Mouse (Mus musculus): ENCODE data around the gene Mphosph9.
A peak's percentile ranks its signal among the peaks of the same experiment; 100 is the strongest.

Mphosph9 gene

DNA sequence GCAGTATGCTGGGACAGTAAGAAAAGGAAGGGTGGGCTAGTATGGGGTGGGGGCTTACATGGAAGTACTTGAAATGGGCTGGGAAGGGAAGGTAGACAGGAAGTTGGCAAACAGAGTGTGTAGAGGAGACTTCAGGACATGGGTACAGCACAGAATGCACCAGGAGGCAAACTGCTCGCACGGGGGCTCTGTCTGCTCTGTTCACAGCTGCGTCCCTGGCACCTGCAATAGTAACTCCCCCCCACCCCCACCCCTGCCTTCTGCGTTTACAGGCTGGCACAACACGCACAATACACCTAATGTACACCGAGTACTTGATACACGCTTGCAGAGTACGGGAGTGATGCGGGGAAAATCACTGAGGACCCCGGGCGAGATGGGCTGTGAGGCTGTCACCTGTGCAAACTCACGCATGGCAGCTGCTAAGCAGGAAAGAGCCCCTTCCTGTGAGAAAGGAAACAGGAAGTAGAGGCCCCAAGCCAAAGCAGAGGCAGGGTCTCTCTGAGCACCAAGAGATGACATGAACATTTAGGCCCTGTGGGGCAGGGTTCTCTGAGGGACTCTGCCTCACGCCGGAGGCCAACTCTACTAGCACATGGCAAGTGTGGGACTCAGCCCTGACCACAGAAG is 113.1 kb downstream of the Mphosph9 start:
- peak in 1 of 2 experiments; percentile 58 for DNase-seq (ENCODE audit: low spot score in 2 of 2)

DNA sequence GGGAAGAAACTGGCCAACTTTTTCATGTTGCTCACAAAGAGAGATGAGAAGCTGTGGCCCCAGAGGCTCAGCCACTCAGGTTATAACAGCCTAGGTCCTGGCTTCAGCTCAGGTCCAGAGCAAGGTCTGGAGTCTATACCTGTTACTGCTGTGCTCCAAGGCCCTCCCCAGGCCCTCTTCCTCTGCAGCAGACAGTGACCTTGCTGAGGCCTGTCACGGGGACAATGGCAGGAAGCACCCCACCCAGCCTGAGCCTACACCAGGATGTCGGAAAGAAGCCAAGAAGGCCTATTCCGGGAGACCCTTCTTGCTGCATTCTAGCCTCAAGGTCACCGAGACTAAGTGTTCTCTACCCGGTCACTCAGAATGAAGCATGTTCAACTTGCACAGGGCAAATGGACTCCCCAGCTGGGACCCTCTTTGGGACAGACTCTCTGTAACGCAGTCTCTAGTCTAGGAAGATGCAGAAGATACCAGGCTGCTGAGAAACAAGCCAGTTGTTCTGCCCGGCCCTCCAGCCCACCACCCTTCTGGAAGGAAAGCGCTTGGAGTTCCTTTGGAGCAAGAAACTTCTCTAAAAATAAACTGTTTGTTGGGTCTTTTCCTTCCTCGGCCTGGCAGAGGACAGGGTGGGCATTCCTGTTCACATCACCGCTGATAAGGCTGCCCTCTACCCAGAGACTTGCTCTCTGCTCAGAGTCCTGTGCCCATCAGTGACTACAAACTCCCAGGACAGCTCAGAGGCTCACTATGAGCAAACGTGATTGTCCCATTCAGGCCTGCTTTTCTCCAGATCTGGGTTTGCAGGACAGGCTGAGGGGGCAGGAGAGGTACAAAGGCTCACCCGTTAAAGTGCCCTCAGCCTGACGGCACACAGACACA is 113.9 kb downstream of the Mphosph9 start:
- peak in 1 of 2 experiments; percentile 54 for DNase-seq (ENCODE audit: low spot score in 2 of 2)

DNA sequence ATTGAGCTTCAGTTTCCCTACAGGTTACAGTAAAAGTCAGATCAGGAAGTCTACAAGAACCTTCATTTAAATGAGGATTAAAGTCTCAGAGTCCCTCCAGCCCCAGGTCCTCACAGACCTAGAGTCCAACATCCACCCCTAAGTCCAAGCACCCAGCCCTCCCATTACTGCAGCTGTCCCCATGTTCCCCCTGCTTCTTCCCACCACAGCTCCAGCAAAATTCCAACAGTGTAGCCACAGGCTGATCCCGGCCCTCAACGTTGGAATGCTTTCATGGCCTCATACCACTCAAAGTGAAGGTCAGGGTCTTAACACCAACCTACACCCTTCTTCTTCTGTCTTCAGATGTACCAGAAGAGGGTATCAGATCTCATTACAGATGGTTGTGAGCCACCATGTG is 116.1 kb downstream of the Mphosph9 start:
- DNase-seq (ENCODE audit: low spot score in 2 of 2), result no peak

DNA sequence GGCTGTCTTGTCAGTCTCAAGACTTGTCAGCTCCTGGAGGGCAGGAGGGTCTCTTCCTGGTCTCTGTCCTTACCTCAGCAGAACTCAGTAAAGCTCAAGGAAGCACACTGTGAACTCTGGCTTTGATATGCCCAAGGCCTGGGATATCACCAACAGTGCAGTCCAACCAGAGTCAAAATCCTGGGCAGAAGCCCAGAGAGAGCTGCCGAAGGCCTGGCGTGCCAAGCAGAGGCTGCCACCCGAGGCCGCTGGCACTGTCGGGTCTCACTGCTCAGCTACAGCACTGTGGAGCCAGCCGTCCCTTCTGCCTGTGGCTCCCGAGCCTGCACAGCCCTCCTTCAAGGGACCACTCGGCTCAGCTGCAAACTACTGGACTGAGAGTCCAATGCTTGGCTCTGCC is 116.5 kb downstream of the Mphosph9 start:
- DNase-seq (ENCODE audit: low spot score in 2 of 2), result no peak

DNA sequence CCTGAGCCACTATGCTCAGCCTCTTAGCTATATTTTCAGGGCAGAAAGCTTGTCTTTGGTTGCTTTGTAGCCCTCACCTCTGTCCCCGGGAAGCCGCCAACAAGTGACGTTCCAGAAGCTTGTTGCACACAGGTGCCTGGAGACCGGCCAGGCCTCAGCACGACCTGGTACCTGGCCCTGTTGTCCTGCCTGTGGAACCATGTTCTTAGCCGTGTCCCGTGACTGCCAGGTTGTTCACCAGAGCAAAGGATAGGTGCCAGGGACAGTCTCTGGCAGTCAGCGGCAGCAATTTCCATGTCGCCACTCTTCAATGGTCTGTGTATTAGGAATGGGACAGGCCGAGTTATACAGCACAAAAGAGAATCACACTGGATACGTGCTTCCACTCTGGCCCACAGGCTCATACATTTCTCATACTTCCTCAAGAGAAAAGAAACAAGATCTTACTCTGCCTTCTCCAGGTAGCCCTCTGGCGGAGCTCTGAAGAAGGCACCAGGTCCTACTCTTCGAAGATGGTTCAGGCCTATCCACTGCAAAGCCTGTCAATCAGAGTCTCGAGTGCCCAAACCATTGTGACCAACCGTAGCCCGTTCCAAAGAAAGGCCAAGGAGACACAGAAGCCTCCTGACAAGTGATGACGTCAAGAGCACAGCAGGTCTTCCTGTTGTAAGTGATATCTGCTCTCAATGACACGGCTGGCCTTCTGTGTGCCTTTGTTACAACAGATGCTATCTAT is 117.3 kb downstream of the Mphosph9 start:
- no peak for DNase-seq (ENCODE audit: low spot score in 2 of 2)

DNA sequence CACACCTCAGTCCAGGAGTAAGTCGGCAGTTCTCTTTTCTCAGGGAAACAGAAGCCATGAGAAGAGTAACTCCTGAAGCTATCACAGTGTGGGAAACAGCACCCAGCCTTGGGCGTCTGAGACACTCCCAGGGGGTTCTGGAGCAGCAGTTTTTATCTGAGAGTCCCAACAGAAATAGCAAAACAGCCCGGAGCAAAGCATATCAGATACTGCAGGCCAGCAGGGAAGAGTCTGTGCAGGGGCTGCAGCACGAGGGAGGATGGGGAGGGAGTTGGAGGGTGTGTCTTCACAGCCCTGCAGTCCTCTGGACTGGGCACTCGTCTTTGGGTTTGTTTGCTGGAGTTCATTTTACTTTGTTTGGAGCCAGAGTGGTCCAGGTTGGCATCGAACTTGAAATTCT is 117.9 kb downstream of the Mphosph9 start:
- DNase-seq (ENCODE audit: low spot score in 2 of 2), result no peak

DNA sequence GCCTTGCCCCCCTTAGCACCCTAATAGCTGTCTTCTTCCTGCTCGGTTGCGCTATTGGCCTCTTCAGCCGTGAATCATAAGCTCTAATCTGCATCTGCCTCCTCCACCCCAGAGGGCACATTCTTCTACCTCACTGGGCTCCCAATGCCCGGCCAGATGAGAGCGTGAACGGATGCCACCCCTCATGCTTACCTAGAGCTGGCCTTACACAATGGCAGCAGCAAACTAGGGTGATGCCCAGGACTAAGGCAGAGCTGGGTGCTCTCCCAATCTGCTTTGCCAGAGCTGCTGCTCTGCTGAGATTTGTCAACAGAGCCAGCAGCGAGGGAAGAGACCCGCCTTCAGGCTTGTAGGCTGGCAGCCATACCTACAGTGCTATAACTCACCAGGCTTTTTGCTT is 119.7 kb downstream of the Mphosph9 start:
- DNase-seq (ENCODE audit: low spot score in 2 of 2), result no peak

DNA sequence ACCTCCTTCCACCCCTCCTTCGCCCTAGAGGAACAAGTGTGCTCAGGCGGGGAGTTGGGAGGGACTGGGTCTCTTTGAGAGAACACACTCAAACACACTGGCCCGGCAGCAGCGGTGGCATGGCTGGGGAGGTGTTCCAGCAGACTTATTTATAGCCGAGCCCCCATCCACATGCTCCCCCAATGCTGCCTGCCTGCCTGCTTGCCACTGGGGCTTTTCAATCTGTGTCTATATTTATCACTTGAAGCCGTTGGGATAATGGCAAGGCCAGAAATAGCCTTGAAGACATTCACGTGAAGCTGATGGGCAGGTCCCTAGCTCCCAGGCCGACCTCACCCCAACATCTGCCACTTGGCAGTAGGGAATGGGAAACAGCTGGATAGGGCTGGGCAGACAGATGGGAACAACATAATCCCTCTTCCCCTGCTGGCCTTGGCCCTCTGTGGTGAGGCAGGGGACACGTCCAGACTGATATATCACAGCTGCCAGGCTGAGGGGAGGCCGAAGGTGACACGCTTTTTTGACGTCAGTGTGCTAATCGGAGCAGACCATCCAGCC is 121.2 kb downstream of the Mphosph9 start:
- DNase-seq (ENCODE audit: low spot score in 2 of 2), result no peak

DNA sequence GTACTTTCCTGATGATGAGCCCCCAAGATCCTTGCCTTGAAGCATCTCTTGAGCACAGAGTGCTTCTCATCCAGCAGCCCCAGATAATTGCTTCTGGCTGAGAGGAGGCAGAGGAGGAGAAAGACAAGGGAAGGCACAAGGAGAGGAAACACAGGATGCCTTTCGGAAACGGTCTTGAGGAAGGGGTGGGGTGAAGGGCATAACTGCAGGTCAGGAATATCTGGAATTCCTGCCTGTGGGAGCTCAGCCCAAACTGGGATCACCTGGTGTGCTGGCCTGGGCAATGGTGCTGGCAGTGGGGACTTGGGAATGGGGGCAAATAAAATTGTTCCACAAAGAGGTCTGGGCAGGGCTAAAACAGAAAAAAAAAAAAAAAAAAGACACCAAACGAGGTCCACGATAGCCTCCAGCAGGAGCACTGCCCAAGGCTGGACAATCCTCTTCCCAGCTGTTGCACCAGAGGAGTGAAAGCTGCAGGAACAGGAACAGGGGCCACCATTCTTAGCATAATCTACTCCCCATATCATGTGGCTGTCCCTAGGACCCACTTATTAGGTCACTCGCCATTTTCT is 121.9 kb downstream of the Mphosph9 start:
- no peak for DNase-seq (ENCODE audit: low spot score in 2 of 2)

DNA sequence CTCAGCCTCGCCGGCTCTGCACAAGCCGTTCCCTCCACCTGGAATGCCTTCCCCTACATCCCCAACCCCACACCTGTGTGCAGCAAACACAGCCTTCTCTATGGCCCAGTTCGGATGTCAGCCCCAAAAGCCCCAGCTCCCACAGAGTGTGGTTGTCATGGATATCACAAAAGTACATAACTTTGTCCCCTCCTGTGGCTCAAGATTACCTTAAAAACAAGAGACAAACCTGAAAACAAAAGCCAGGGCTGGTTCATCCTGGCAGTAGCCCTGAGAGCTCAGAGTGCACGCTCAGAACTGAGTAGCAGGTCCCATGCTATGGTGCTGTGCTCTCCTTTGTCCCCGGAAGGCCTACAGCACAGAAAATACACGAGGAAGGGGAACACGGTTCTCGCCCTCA is 122.6 kb downstream of the Mphosph9 start:
- DNase-seq (ENCODE audit: low spot score in 2 of 2), result no peak

DNA sequence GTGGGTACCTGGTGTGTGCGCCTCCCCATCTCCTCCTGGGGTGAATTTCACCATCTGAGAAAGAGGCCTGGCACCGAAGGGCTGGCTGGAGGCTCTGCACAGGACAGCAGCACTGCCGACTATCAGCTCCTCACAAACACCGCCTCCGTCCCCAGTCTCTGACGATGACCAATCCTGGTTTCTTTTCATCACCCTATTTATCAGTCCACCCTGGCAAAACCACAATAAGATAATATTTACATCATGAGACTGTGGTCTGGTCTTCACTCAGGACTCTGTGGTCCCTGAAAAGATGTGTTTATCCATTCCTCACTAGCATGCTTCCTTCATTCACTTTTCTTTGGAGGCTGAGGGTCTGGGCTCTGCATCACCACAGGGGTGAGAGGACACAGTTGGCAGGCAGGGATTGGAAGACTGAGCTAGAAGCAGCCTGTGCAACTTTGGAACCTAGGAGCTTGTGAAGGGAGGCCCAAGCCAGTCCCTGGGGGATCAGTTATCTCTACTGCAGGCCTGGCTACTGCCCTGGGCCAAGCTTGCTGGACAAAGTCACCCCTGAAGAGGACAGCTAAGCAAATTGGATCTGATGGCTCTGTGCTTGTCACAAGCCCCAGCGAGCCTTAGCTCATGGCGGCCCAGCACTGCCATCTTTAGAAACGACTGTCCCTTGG is 123.5 kb downstream of the Mphosph9 start:
- DNase-seq (ENCODE audit: low spot score in 2 of 2), result no peak

DNA sequence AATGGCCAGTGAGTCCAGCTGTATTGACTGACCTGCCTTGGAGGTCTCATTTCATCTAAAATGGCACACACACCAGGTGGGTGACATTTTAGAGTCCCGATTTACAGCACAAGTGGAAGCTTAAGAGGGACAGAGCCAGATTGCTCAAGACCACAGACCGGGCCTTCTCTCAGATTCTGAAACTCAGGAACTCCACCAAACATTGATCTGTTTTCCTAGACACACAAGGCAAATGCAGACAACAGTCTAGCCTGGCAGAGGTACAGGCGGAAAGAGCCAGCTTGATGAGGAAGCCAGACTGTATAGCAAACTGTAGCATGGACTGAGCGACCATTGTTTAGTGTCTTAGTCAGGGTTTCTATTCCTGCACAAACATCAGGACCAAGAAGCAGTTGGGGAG is 124.5 kb downstream of the Mphosph9 start:
- no peak for DNase-seq (ENCODE audit: low spot score in 2 of 2)

DNA sequence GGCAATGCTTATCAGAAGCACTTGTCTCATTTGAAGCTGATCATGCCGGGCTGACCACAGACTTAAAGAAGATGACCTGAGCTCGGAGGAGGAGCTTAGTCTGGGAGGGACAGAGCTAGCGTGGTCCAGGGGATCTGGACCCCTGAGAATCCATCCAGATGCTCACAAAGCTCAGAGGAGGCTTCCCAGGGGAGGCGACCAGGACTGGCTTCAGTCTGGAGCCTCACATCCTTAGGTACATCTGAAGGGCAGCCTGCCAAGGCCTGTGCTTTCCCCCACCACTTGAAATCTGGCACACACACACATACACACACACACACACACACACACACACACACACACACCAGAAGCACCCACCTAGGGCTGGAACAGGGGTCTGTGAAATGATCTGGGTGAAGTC is 125.7 kb downstream of the Mphosph9 start:
- no peak for DNase-seq (ENCODE audit: low spot score in 2 of 2)

DNA sequence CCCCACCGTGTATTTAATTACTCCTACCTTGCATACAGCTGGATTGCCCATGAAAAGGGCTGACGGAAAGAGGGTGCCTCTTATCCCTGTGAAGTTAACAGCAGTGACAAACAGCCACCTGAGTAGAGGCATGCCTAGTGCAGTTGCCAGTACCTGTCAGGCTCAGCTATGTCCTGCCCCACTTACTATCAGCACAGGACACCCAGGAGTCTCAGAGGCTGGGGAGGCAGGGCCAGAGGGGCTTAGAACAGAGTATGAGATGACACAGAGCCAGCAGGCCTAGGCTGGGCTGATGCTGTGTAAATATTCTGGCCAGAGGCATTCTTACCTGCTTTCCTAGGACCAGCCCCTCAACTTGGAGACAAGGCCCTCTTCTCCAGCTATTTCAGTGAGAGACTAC is 126.2 kb downstream of the Mphosph9 start:
- DNase-seq (ENCODE audit: low spot score in 2 of 2), result no peak
